Mouse (Mus musculus) thymus, adult 2 months (tissue): ENCODE measurements around the gene Ier5l. TPM values are rescaled to one million over a fixed set of nuclear protein-coding genes. Genes with fewer than 3 reads are reported as not detected.

Experiments
- DNase-seq: peaks from one replicate; pipeline ENCODE4 v3.0.0; 2021
- H3K27ac ChIP-seq: fragments of 200-500 bp; 2 replicates; pipeline ENCODE4 v1.5.1; 2012; ENCODE audit warnings: low read length, control low read depth; ENCODE audit not compliant: control insufficient read depth, insufficient read depth
- H3K27me3 ChIP-seq: fragments of 200-500 bp; 2 replicates; pipeline ENCODE4 v1.6.1; 2012; ENCODE audit warnings: mild to moderate bottlenecking, low read length, moderate library complexity, mixed read lengths; ENCODE audit not compliant: control insufficient read depth, insufficient read depth
- H3K36me3 ChIP-seq: fragments of 200-500 bp; 2 replicates; pipeline ENCODE4 v1.6.1; 2012; ENCODE audit warnings: mild to moderate bottlenecking, low read length, moderate library complexity; ENCODE audit not compliant: control insufficient read depth, insufficient read depth
- H3K4me1 ChIP-seq: fragments of 200-500 bp; replicated peaks from 2 replicates; pipeline ENCODE4 v1.6.1; 2012; ENCODE audit warnings: low read length; ENCODE audit not compliant: control insufficient read depth, insufficient read depth
- H3K4me3 ChIP-seq: fragments of 200-500 bp; 2 replicates; pipeline ENCODE4 v1.5.1; 2012; ENCODE audit warnings: mild to moderate bottlenecking, low read length, control low read depth, moderate library complexity; ENCODE audit not compliant: control insufficient read depth, insufficient read depth
- CTCF ChIP-seq: fragments of 200-500 bp; IDR thresholded peaks from 2 replicates; pipeline ENCODE4 v1.5.1; 2012; ENCODE audit warnings: mild to moderate bottlenecking, control low read depth, low read length, moderate library complexity, borderline replicate concordance; ENCODE audit not compliant: control insufficient read depth, poor library complexity, insufficient read depth; ENCODE audit errors: extremely low read depth
- POLR2A ChIP-seq: fragments of 200-500 bp; IDR thresholded peaks from 2 replicates; pipeline ENCODE4 v1.6.1; 2012; ENCODE audit warnings: mild to moderate bottlenecking, low read length, control low read depth, moderate library complexity; ENCODE audit not compliant: control insufficient read depth, poor library complexity, insufficient read depth; ENCODE audit errors: extremely low read depth
- WGBS: fragments of 180-500 bp; shearing (Covaris S2); methylation state at CpG from one replicate; pipeline ENCODE4 v1.1.7; 2018; 5-methylcytosine and 5-hydroxymethylcytosine counted together
- polyA plus RNA-seq: library from polyadenylated mRNA; depleted of rRNA; stranded (reverse); fragments of >200 nt; gene quantifications from 2 replicates; pipeline ENCODE4 v1.2.3, GENCODE M21; 2012

Ier5l gene
- polyA plus RNA-seq, 1 experiment: 7.2 TPM

DNA sequence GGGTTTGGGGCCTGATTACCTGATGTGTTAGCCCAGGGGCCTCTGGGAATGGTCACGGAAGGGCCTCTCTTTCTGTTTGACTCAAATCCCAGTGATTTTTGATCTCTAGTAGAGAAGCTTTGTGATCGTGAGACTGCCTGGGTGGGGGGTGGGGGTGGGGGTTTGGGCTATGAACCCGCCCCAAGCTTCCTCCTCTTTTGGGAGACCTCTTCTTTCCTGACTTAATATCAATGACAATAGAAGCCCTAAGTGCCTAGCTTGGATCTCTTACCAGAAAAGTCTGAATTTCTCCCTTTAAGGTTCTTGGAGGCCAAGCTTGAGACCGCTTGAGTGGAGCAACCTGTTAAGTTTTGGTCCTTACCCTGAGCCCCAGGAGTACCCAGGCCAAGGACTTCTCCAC lies 757 bp upstream of the Ier5l start:
- TF ChIP-seq CTCF: no peak
- no peak for TF ChIP-seq POLR2A
- Histone ChIP-seq H3K36me3 (no peaks in the 10 kb centered on the region), H3K4me1 (peaks cover 30% of the 10 kb centered on the region), H3K27me3 (peaks cover 16% of the 10 kb centered on the region), H3K4me3 (no peak overlapping the region), H3K27ac (no peak overlapping the region)
- 78% methylated on average over 4 of the region's 4 CpGs for WGBS
- no peak for DNase-seq

DNA sequence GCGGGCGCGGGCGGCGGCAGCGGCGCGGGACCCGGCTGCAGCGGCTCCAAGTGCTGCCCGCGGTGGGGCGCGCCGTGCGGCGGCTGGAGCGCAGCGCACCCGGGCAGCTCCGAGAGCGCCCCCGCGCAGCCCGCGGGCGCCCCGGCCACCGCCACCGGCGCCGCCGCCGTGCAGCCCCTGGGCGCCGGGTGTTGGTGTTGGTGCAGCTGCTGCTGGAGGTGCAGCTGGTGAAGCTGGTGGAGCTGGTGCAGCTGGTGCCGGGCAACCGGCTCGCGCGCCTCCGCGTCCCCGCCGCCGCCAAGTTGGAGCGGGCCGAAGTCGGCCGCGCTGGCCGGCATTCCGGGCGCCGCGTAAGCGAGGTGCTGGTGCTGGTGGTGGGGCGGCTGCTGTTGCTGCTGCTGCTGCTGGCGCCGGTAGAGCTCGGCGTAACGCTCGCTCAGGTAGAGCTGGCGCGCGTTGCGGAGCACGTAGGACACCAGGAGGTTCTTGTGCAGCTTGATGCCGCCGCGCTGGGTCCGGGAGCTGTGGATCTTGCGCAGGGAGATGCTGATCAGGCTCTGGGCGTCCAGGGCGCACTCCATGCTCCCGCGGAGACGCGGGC lies 488 bp downstream of the Ier5l start:
- H3K27me3 ChIP-seq: peaks cover 16% of the 10 kb centered on the region
- no peak for TF ChIP-seq POLR2A
- no peak for TF ChIP-seq CTCF
- H3K4me3 ChIP-seq: peak overlapping the region; percentile 50
- no peaks in the 10 kb centered on the region for H3K36me3 ChIP-seq
- WGBS: 11% methylated on average over 80 of the region's 80 CpGs
- peak; percentile 25 for DNase-seq
- peaks cover 33% of the 10 kb centered on the region for H3K4me1 ChIP-seq
- no peak overlapping the region for H3K27ac ChIP-seq

DNA sequence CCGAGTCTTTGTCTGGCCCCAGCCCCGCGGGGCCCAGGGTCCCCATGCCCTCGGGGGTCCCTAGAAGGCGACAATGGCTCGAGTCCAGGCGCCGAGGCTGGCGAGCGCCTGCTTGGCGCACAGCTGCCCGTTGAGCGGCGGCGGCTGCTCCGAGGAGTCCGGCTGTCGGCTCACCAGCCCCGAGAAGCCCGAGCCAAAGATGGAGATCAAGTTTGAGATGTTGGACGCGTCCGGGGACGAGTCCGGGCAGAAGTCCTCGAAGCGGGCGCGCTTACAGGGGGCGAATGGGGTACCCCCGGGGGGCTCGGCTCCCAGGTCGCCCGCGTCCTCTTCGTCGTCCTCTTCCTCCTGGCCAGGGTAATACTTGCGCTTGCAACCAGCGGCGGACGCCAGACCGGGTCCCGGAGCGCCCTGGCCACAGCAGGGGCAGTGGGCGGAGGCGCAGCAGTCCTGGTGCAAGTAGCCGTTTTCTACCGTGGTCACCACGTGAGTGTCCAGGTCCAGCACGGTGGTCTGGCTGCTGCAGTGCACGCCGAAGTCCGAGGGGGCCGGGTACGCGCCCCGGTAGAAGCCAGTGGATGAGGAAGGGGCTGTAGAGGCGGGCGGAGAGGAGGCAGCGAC lies 1.2 kb downstream of the Ier5l start:
- under 1% methylated on average over 58 of the region's 60 CpGs for WGBS
- DNase-seq: no peak
- Histone ChIP-seq H3K27ac (no peak overlapping the region), H3K36me3 (no peaks in the 10 kb centered on the region), H3K4me1 (peaks cover 33% of the 10 kb centered on the region), H3K27me3 (peaks cover 16% of the 10 kb centered on the region), H3K4me3 (peak overlapping the region; percentile 50)
- TF ChIP-seq CTCF (0 out of 2 replicates have a peak, but pooled peaks have one; percentile 7), POLR2A (no peak)

DNA sequence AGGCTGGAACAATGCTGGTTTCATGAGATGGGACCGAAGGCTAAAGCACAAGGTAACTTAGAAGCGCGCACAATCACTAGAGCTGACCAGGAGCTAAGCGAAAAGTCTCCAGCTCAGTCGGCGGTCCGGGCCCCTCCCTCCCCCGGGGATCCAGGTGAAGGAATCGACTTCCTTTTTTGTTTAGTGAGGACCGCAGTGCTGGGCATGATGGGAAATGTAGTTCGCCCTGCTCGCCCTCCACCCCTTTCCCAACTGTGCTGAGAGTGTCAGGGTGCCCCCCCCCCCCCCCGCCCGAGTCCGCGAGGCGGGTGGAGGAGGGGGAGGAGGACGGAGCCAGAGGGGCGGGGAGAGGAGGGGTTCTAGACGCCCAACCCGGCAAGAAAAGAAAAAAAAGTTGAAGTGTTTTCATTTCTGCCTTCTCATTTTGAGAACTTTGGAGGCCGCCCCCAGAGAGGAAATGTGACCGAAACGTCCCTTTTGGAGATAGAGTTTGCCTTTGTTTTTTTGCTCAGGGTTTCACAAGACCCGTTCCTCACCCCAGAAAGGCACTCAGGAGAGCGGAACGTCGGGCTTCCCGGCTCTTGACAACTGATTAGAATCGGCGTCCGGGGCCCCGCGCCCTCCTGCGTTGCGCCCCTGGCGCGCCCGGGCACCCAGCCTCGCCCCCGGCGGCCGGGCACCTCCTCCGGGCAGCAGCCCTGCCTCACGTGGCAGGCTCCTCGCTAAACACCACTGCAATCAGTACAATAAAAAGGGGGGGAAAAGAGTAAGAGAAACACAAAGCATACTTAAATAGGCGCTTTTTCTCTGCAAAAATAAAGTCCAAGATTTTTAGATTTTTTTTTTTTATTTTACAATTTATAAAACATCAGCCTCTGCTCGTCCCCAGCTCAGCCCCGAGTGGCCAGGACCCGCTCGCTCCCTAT lies 2.0 kb downstream of the Ier5l start:
- under 1% methylated on average over 47 of the region's 51 CpGs for WGBS
- Histone ChIP-seq H3K36me3 (no peaks in the 10 kb centered on the region), H3K4me1 (peaks cover 33% of the 10 kb centered on the region), H3K4me3 (peak overlapping the region; percentile 50), H3K27ac (no peak overlapping the region), H3K27me3 (peaks cover 16% of the 10 kb centered on the region)
- TF ChIP-seq CTCF (0 out of 2 replicates have a peak, but pooled peaks have one; percentile 14), POLR2A (no peak)
- peak; percentile 78 for DNase-seq

DNA sequence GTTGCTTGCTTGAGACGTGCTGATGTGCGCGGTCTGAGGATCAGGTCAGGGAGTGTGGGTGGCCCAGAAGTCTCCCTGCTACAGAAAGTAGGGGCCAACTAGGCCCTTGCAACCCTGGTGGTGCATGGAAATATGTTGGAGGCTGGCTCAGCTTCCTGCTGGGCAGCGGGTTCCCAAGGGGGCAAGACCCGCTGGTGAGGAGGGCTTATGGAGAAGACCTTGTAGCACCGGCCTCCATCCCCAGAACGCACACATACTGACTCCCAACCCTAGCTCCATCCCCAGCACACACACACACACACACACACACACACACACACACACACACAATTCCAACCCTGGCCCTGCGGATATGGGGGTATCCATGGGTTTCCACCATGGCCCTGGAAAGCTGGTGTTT lies 3.0 kb downstream of the Ier5l start:
- WGBS: 83% methylated on average over 8 of the region's 8 CpGs
- DNase-seq: no peak
- H3K27me3 ChIP-seq: peaks cover 16% of the 10 kb centered on the region

DNA sequence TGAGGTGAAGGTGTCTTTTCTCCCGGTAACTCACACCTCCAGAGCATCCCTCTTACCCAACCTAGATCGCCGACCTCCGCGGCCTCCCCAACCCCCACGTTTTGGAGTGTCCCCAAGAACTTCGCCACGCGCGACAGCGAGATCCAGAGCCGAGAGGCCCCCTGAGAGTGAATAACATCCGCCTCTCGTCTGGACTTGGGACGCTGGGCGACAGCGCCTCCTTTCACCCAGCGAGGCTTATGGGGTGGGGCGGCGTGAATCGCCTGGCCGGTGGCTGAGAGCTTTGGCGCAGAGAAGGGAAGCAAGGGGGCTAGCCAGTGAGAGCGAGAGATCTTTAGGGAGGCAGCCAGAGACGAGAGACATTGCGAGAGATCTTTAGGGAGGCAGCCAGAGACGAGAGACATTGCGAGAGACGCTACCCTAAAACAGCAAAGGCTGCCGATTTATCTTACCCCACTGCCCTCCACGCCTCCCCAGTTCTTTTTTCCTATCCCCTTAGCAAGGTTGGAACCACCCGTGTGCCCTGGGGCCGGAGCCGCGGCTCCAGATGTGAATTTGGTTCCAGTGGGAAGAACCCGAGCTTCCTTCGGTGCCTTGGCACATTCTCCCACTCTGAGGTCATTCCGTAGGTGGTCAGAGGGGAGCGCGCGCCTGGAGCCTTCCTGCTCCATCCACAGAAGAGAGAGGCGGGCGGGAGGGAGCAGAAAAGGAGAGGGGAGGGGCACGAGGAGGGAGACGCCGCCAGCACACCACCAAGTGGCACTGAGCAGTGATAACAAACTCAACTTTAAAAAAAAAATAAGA lies 3.7 kb downstream of the Ier5l start:
- H3K27me3 ChIP-seq: peaks cover 14% of the 10 kb centered on the region
- H3K36me3 ChIP-seq: no peaks in the 10 kb centered on the region
- peak overlapping the region; percentile 6; the same call in 1 of the 2 replicates for H3K4me3 ChIP-seq
- peak; percentile 28 for DNase-seq
- TF ChIP-seq CTCF: no peak
- TF ChIP-seq POLR2A: no peak
- no peak overlapping the region for H3K27ac ChIP-seq
- peaks cover 33% of the 10 kb centered on the region for H3K4me1 ChIP-seq
- WGBS: 2% methylated on average over 46 of the region's 46 CpGs

More for the DNA sequence above, 3.0 kb downstream of the Ier5l start:
- no peaks in the 10 kb centered on the region for H3K36me3 ChIP-seq
- TF ChIP-seq CTCF: no peak
- TF ChIP-seq POLR2A: no peak
- H3K27ac ChIP-seq: no peak overlapping the region
- H3K4me1 ChIP-seq: peaks cover 33% of the 10 kb centered on the region
- no peak overlapping the region for H3K4me3 ChIP-seq

DNA sequence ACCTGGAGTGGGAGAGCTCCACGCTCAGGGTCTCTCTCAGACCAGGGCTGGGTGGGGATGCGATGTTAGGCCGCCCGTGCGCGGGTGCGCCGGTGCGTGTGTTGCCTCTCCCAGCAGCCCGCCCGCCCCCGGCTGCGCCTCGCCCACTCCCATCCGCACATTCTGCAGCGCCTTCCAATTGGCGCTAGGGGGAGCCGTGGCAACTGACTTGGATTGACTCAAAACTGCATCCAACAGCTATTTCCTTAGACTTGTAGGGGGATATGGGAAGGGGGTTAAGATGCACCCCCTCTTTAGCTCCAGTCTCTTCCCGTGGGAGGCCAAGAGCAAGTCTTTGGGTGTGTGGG lies 4.2 kb downstream of the Ier5l start:
- Histone ChIP-seq H3K4me1 (peaks cover 33% of the 10 kb centered on the region), H3K27ac (no peak overlapping the region), H3K4me3 (no peak overlapping the region), H3K27me3 (peaks cover 12% of the 10 kb centered on the region), H3K36me3 (no peaks in the 10 kb centered on the region)
- TF ChIP-seq CTCF (peak; percentile 77; the same call in 1 of the 2 replicates), POLR2A (no peak)
- peak; percentile 66 for DNase-seq
- 2% methylated on average over 19 of the region's 19 CpGs for WGBS
